Mouse (Mus musculus): Measurements from ENCODE around the gene Adamts8. TPM values are rescaled to one million over a fixed set of nuclear protein-coding genes. Genes with fewer than 3 reads are reported as not detected.

Adamts8 gene
- 1.6 and 1.7 TPM in 2 replicates for polyA plus RNA-seq (2015; fragmentation: Nextera tagmentation; extraction: Ambion mirVana)

DNA sequence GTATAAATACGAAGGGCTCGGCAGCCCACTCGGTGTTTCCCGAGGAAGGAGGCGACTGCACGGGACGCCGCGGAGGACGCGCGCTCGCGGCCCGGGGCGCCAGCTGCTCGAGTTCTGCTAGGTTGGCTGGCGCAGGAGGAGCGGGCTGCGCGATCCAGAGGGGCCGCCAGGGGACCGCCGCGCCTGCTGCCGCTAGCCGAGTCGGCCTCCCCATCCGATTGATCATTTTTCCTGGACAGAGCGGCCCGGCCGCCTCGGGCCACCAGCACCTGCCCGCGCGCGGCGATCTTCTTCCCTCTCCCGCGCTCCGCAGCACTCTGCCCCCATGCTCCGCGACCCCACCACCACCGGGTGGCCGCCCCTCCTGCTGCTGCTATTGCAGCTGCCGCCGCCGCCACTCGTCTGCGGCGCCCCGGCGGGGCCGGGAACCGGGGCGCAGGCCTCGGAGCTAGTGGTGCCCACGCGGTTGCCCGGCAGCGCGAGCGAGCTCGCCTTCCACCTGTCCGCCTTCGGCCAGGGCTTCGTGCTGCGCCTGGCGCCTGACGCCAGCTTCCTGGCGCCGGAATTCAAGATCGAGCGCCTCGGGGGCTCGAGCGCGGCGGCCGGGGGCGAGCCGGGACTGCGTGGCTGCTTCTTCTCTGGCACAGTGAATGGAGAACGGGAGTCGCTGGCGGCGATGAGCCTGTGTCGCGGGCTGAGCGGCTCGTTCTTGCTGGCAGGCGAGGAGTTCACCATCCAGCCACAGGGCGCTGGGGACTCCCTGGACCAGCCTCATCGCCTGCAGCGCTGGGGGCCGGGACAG lies at the start of gene Adamts8:
Gene Adamts8 (plus strand): TSS at position 51 of the 802 bp plus-strand sequence.
- Histone ChIP-seq H3K4me2 (ENCODE audit: low read length) (peak within 1 kb of the TSS; percentile 98), H3K36me3 (ENCODE audit: control insufficient read depth, insufficient read depth) (no peaks in the 10 kb centered on the region), H3K4me1 (replicated peaks; ENCODE audit: control insufficient read depth, insufficient read depth, low read length) (peaks cover 10% of the 10 kb centered on the region), H3K9me3 (ENCODE audit: control insufficient read depth, low read length) (no peaks in the 10 kb centered on the region), H3K27me3 (replicated peaks; ENCODE audit: control insufficient read depth, insufficient read depth, low read length) (peaks cover 26% of the 10 kb centered on the region), H3K27ac (ENCODE audit: low read length) (no peak within 1 kb of the TSS), H3K4me3 (replicated peaks; ENCODE audit: low read length) (peak within 1 kb of the TSS; percentile 78), H3K9ac (replicated peaks; ENCODE audit: low read depth, low read length) (peak within 1 kb of the TSS; percentile 73)
- peak; percentile 90 for ATAC-seq
- WGBS = under 1% methylated on average over 96 of the region's 96 CpGs

DNA sequence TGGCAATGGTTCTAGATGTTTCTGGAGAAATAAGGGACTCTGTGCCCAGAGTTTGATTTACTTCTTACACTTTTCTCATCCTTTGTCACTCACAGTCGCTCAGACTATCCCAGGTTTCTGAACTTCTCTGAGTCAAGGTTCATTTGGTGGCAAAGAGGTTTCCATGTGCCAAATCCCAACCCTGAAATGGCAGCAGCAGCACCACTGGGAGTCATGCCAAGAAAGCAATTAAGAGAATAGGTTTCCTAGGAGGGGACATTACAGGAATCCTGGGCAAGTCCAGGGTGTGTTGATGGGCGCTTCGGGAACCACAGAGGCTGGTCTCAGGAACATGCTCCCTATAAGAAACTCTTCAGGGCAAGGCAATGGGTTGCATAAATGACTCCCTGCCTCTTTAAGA lies 46.7 kb upstream of the Adamts8 start:
- Histone ChIP-seq H3K27ac (ENCODE audit: low read length) (no peak overlapping the region), H3K4me1 (replicated peaks; ENCODE audit: control insufficient read depth, insufficient read depth, low read length) (peaks cover 7% of the 10 kb centered on the region), H3K4me2 (ENCODE audit: low read length) (no peak overlapping the region), H3K9me3 (ENCODE audit: control insufficient read depth, low read length) (no peaks in the 10 kb centered on the region), H3K9ac (replicated peaks; ENCODE audit: low read depth, low read length) (no peak overlapping the region), H3K4me3 (replicated peaks; ENCODE audit: low read length) (no peak overlapping the region), H3K36me3 (ENCODE audit: control insufficient read depth, insufficient read depth) (no peaks in the 10 kb centered on the region), H3K27me3 (replicated peaks; ENCODE audit: control insufficient read depth, insufficient read depth, low read length) (no peaks in the 10 kb centered on the region)
- no peak for ATAC-seq
- 51% methylated on average over 3 of the region's 3 CpGs for WGBS

- Histone ChIP-seq H3K27me3 (replicated peaks; ENCODE audit: control insufficient read depth, insufficient read depth, low read length) (no peaks in the 10 kb centered on the region), H3K27ac (ENCODE audit: low read length) (no peak overlapping the region), H3K9me3 (ENCODE audit: control insufficient read depth, low read length) (no peaks in the 10 kb centered on the region), H3K4me3 (replicated peaks; ENCODE audit: low read length) (no peak overlapping the region), H3K36me3 (ENCODE audit: control insufficient read depth, insufficient read depth) (no peaks in the 10 kb centered on the region), H3K4me2 (ENCODE audit: low read length) (no peak overlapping the region), H3K4me1 (replicated peaks; ENCODE audit: control insufficient read depth, insufficient read depth, low read length) (peaks cover 7% of the 10 kb centered on the region), H3K9ac (replicated peaks; ENCODE audit: low read depth, low read length) (no peak overlapping the region)
- WGBS = 45% methylated on average over 5 of the region's 5 CpGs
- no peak; the same call in 1 of the 2 replicates for ATAC-seq
Observed at GRCm38 (mm10) chr9:30896752-30897151, 45.6 kb upstream of the Adamts8 start.

GRCm38 (mm10) chr9:30897169-30897568 lies 45.2 kb upstream of the Adamts8 start:
- no peaks in the 10 kb centered on the region for H3K36me3 ChIP-seq (ENCODE audit: control insufficient read depth, insufficient read depth)
- H3K4me3 ChIP-seq (replicated peaks; ENCODE audit: low read length) = no peak overlapping the region
- H3K4me1 ChIP-seq (replicated peaks; ENCODE audit: control insufficient read depth, insufficient read depth, low read length) = peaks cover 7% of the 10 kb centered on the region
- no peak overlapping the region for H3K4me2 ChIP-seq (ENCODE audit: low read length)
- 93% methylated on average over 2 of the region's 2 CpGs for WGBS
- ATAC-seq = no peak
- no peaks in the 10 kb centered on the region for H3K9me3 ChIP-seq (ENCODE audit: control insufficient read depth, low read length)
- H3K27ac ChIP-seq (ENCODE audit: low read length) = no peak overlapping the region
- H3K9ac ChIP-seq (replicated peaks; ENCODE audit: low read depth, low read length) = no peak overlapping the region
- no peaks in the 10 kb centered on the region for H3K27me3 ChIP-seq (replicated peaks; ENCODE audit: control insufficient read depth, insufficient read depth, low read length)

- Histone ChIP-seq H3K27ac (ENCODE audit: low read length) (no peak overlapping the region), H3K4me1 (replicated peaks; ENCODE audit: control insufficient read depth, insufficient read depth, low read length) (no peaks in the 10 kb centered on the region), H3K9ac (replicated peaks; ENCODE audit: low read depth, low read length) (no peak overlapping the region), H3K36me3 (ENCODE audit: control insufficient read depth, insufficient read depth) (no peaks in the 10 kb centered on the region), H3K9me3 (ENCODE audit: control insufficient read depth, low read length) (no peaks in the 10 kb centered on the region), H3K4me3 (replicated peaks; ENCODE audit: low read length) (no peak overlapping the region), H3K4me2 (ENCODE audit: low read length) (no peak overlapping the region), H3K27me3 (replicated peaks; ENCODE audit: control insufficient read depth, insufficient read depth, low read length) (no peaks in the 10 kb centered on the region)
- ATAC-seq = no peak
- WGBS = 94% methylated on average over 19 of the region's 19 CpGs
Observed at GRCm38 (mm10) chr9:30902152-30902551, 40.2 kb upstream of the Adamts8 start.

- no peak for ATAC-seq
- H3K9ac ChIP-seq (replicated peaks; ENCODE audit: low read depth, low read length) = no peak overlapping the region
- no peaks in the 10 kb centered on the region for H3K36me3 ChIP-seq (ENCODE audit: control insufficient read depth, insufficient read depth)
- no peaks in the 10 kb centered on the region for H3K27me3 ChIP-seq (replicated peaks; ENCODE audit: control insufficient read depth, insufficient read depth, low read length)
- no peaks in the 10 kb centered on the region for H3K4me1 ChIP-seq (replicated peaks; ENCODE audit: control insufficient read depth, insufficient read depth, low read length)
- 94% methylated on average over 7 of the region's 7 CpGs for WGBS
- no peak overlapping the region for H3K4me3 ChIP-seq (replicated peaks; ENCODE audit: low read length)
- H3K9me3 ChIP-seq (ENCODE audit: control insufficient read depth, low read length) = no peaks in the 10 kb centered on the region
- no peak overlapping the region for H3K4me2 ChIP-seq (ENCODE audit: low read length)
- H3K27ac ChIP-seq (ENCODE audit: low read length) = no peak overlapping the region
Observed at GRCm38 (mm10) chr9:30902641-30903040, 39.7 kb upstream of the Adamts8 start.

DNA sequence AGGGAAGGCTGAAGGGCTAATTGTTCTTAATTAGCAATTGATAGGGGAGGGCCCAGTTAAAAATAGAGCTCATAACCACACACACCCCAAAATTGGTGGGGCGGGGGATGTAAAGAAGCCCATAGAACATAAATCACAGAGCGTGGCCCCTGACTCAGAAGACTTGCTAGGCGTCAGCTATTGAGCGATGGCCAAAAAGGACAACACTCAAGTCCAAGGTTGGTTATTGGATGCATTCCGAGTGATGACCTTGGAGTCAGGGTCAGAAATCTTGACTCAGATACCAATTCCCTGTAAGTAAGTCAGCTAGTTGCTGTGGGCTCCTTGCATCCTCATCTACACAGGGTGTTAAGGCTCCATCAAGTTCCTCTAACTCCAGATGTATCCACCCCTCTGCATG lies 39.1 kb upstream of the Adamts8 start:
- H3K4me3 ChIP-seq (replicated peaks; ENCODE audit: low read length) = no peak overlapping the region
- H3K4me1 ChIP-seq (replicated peaks; ENCODE audit: control insufficient read depth, insufficient read depth, low read length) = no peaks in the 10 kb centered on the region
- no peaks in the 10 kb centered on the region for H3K36me3 ChIP-seq (ENCODE audit: control insufficient read depth, insufficient read depth)
- H3K27ac ChIP-seq (ENCODE audit: low read length) = no peak overlapping the region
- H3K9me3 ChIP-seq (ENCODE audit: control insufficient read depth, low read length) = no peaks in the 10 kb centered on the region
- H3K9ac ChIP-seq (replicated peaks; ENCODE audit: low read depth, low read length) = no peak overlapping the region
- no peak for ATAC-seq
- no peak overlapping the region for H3K4me2 ChIP-seq (ENCODE audit: low read length)
- no peaks in the 10 kb centered on the region for H3K27me3 ChIP-seq (replicated peaks; ENCODE audit: control insufficient read depth, insufficient read depth, low read length)
- WGBS = 96% methylated on average over 5 of the region's 5 CpGs

DNA sequence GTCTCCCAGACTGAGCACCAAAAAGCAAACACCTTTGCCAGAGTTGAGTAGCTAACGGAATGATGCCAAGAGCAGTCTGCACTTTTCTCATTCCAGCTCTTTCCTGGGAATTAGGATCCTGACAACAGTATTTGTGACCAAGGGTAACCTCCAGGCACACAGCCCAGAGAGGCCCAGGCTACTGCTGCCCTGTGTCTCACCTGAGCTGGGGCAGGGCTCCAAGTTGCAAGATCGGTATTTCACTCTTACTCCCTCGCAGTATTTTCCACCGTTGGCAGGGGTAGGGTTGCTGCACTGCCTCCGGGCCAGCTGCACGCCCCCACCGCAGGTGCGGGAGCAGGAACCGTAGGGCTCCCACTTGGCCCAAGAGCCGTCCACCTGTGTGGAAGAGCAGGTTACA lies 36.5 kb upstream of the Adamts8 start:
- no peak overlapping the region for H3K27ac ChIP-seq (ENCODE audit: low read length)
- no peak for ATAC-seq
- 91% methylated on average over 10 of the region's 10 CpGs for WGBS
- no peak overlapping the region for H3K4me2 ChIP-seq (ENCODE audit: low read length)
- no peaks in the 10 kb centered on the region for H3K4me1 ChIP-seq (replicated peaks; ENCODE audit: control insufficient read depth, insufficient read depth, low read length)
- H3K36me3 ChIP-seq (ENCODE audit: control insufficient read depth, insufficient read depth) = no peaks in the 10 kb centered on the region
- no peak overlapping the region for H3K4me3 ChIP-seq (replicated peaks; ENCODE audit: low read length)
- H3K9ac ChIP-seq (replicated peaks; ENCODE audit: low read depth, low read length) = no peak overlapping the region
- H3K27me3 ChIP-seq (replicated peaks; ENCODE audit: control insufficient read depth, insufficient read depth, low read length) = no peaks in the 10 kb centered on the region
- H3K9me3 ChIP-seq (ENCODE audit: control insufficient read depth, low read length) = no peaks in the 10 kb centered on the region

- H3K9ac ChIP-seq (replicated peaks; ENCODE audit: low read depth, low read length) = no peak overlapping the region
- H3K27ac ChIP-seq (ENCODE audit: low read length) = no peak overlapping the region
- WGBS = 91% methylated on average over 4 of the region's 4 CpGs
- no peaks in the 10 kb centered on the region for H3K4me1 ChIP-seq (replicated peaks; ENCODE audit: control insufficient read depth, insufficient read depth, low read length)
- no peak overlapping the region for H3K4me3 ChIP-seq (replicated peaks; ENCODE audit: low read length)
- no peaks in the 10 kb centered on the region for H3K36me3 ChIP-seq (ENCODE audit: control insufficient read depth, insufficient read depth)
- no peak for ATAC-seq
- no peaks in the 10 kb centered on the region for H3K9me3 ChIP-seq (ENCODE audit: control insufficient read depth, low read length)
- H3K4me2 ChIP-seq (ENCODE audit: low read length) = no peak overlapping the region
- H3K27me3 ChIP-seq (replicated peaks; ENCODE audit: control insufficient read depth, insufficient read depth, low read length) = no peaks in the 10 kb centered on the region
Observed at GRCm38 (mm10) chr9:30906426-30906825, 35.9 kb upstream of the Adamts8 start.

Measured in forebrain, embryonic 16.5 days (tissue).